In the genomic region with DNA sequence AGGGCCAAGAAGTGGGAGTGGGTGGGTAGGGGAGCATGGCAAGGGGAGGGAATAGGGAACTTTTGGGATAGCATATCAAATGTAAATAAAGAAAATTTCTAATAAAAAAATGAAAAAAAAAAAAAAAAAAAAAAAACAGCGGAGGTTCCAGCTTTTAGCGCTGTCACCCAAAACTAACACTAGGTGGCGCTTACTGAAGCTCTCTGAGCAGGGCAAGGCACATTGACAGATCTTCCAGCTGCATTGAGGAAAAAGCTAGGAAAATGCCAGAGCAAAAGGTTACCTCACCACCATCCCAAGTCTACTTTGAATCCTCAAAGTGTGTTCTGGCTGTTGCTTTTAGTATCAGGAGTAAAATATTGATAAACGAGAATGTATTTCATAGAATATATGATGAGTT, we compare ENCODE assay signal across 10 mouse cellular contexts. TPM values are rescaled to one million over a fixed set of nuclear protein-coding genes. Genes with fewer than 3 reads are reported as not detected.
DNase-seq lines count a peak whose midpoint lies in the region; TF ChIP-seq lines count a peak whose summit lies in the region.
"Had no signal": no experiment of that assay in that cellular context is flagged by ENCODE, and none has a peak within 500 bp of the region (broad histone marks: within the 10 kb centered on the region; RNA-seq: fewer than 3 reads in every experiment).

No protein-coding gene starts in this region.

- no peak overlapping the region for H3K4me3 ChIP-seq in ES-E14 (ENCODE audit: insufficient read depth in 1 of 2, low read depth in 1 of 2, low read length in 2 of 2, poor library complexity in 1 of 2, severe bottlenecking in 1 of 2)
- no peak overlapping the region for H3K4me3 ChIP-seq in bone marrow macrophage, adult 2 months (ENCODE audit: insufficient read depth, low read length)
- H3K4me3 ChIP-seq: embryonic facial prominence, embryonic 13.5 days had no signal

- no peaks in the 10 kb centered on the region for H3K4me1 ChIP-seq in ES-E14 (ENCODE audit: control insufficient read depth in 2 of 2, insufficient read depth in 2 of 2, low read length in 2 of 2, poor library complexity in 1 of 2)
- H3K4me1 ChIP-seq in bone marrow macrophage, adult 2 months (ENCODE audit: control insufficient read depth, insufficient read depth, low read length): no peaks in the 10 kb centered on the region
- H3K4me1 ChIP-seq: embryonic facial prominence, embryonic 13.5 days had no signal

- TF ChIP-seq POLR2A in bone marrow macrophage, adult 2 months (IDR thresholded peaks at IDR 0.05; ENCODE audit: borderline replicate concordance, low read depth, low read length): no peak

- DNase-seq in left cerebral cortex, adult 18-20 months (ENCODE audit: low spot score in 2 of 2): peak; percentile 12 to 24
- DNase-seq in left cerebral cortex, adult 8-10 months (ENCODE audit: low spot score in 2 of 2): no peak
- no peak for DNase-seq in ES-E14 (ENCODE audit: low read depth, low spot score)
- peak; percentile 44 to 60 for DNase-seq in kidney, postnatal 4 days
- no peak for DNase-seq in thymus, postnatal 14 days
- DNase-seq in urinary bladder, postnatal 10 days (ENCODE audit: low spot score): no peak

- H3K27ac ChIP-seq in ES-E14 (ENCODE audit: insufficient read depth, low read depth, low read length, poor library complexity, severe bottlenecking): no peak overlapping the region
- no peak overlapping the region for H3K27ac ChIP-seq in bone marrow macrophage, adult 2 months (ENCODE audit: insufficient read depth, low read depth, low read length)
- H3K27ac ChIP-seq: embryonic facial prominence, embryonic 13.5 days had no signal

- TF ChIP-seq CTCF in bone marrow macrophage, adult 2 months (IDR thresholded peaks at IDR 0.05; ENCODE audit: low read depth, low read length): peak; percentile 41; the same call in 1 of the 2 replicates

- in situ Hi-C loops in ES-E14 (cut with MboI; ENCODE audit: low sequenced_read_pairs in 2 of 2, unreplicated experiment in 2 of 2): loop anchor here in 1 of 2 experiments (25.0 kb wide), 1 partner anchor 130 kb away; no protein-coding TSS in a partner anchor

- H3K36me3 ChIP-seq in ES-E14 (ENCODE audit: control insufficient read depth, insufficient read depth, low read length, poor library complexity, severe bottlenecking): no peaks in the 10 kb centered on the region
- H3K36me3 ChIP-seq: embryonic facial prominence, embryonic 13.5 days had no signal

- H3K9ac ChIP-seq in ES-E14 (ENCODE audit: insufficient read depth, low read depth, low read length, poor library complexity, severe bottlenecking): no peak overlapping the region
- H3K9ac ChIP-seq: embryonic facial prominence, embryonic 13.5 days had no signal

- no peaks in the 10 kb centered on the region for H3K9me3 ChIP-seq in ES-E14 (ENCODE audit: control insufficient read depth, insufficient read depth, low read depth, low read length)
- H3K9me3 ChIP-seq: embryonic facial prominence, embryonic 13.5 days had no signal

TF ChIP-seq in ES-E14, 5 proteins besides CTCF, POLR2A, EP300 and RAD21:
- TF ChIP-seq MAFK (IDR thresholded peaks at IDR 0.05; ENCODE audit: insufficient read depth, low read depth, low read length) (no peak), ZNF384 (IDR thresholded peaks at IDR 0.05; ENCODE audit: low read depth, low read length) (peak; percentile 94)

RNA-seq across cellular contexts. Expression of a gene that starts 18.5 kb away (rescaled TPM):
- total RNA-seq in left cerebral cortex, adult 18-20 months (2021): not detected
- total RNA-seq in left cerebral cortex, adult 8-10 months (2022): not detected
- not detected in 2 replicates for total RNA-seq in ES-E14 (2012; rRNA removed)
- not detected in 2 replicates for polyA plus RNA-seq in bone marrow macrophage, adult 2 months (2012; ENCODE audit: insufficient read depth, insufficient read length, missing spikeins)
- total RNA-seq: layer of hippocampus, postnatal 25 days had no signal

RNA-seq across cellular contexts. Expression of a gene that starts 25.2 kb away (rescaled TPM):
- not detected for total RNA-seq in left cerebral cortex, adult 18-20 months (2021)
- not detected for total RNA-seq in left cerebral cortex, adult 8-10 months (2022)
- not detected in 2 replicates for total RNA-seq in ES-E14 (2012; rRNA removed)
- not detected in 2 replicates for polyA plus RNA-seq in bone marrow macrophage, adult 2 months (2012; ENCODE audit: insufficient read depth, insufficient read length, missing spikeins)
- total RNA-seq: layer of hippocampus, postnatal 25 days had no signal
- polyA plus RNA-seq: embryonic facial prominence, embryonic 13.5 days had no signal

RNA-seq across cellular contexts. Expression of a gene that starts 36.7 kb away (rescaled TPM):
- not detected for total RNA-seq in left cerebral cortex, adult 18-20 months (2021)
- total RNA-seq in left cerebral cortex, adult 8-10 months (2022): not detected
- not detected in 2 replicates for total RNA-seq in ES-E14 (2012; rRNA removed)
- polyA plus RNA-seq in bone marrow macrophage, adult 2 months (2012; ENCODE audit: insufficient read depth, insufficient read length, missing spikeins): not detected in 2 replicates
- total RNA-seq: layer of hippocampus, postnatal 25 days had no signal
- polyA plus RNA-seq: embryonic facial prominence, embryonic 13.5 days had no signal

RNA-seq across cellular contexts. Expression of a gene that starts 37.6 kb away (rescaled TPM):
- total RNA-seq in left cerebral cortex, adult 18-20 months (2021): not detected
- total RNA-seq in left cerebral cortex, adult 8-10 months (2022): not detected
- not detected in 2 replicates for total RNA-seq in ES-E14 (2012; rRNA removed)
- polyA plus RNA-seq in bone marrow macrophage, adult 2 months (2012; ENCODE audit: insufficient read depth, insufficient read length, missing spikeins): not detected in 2 replicates
- total RNA-seq: layer of hippocampus, postnatal 25 days had no signal
- polyA plus RNA-seq: embryonic facial prominence, embryonic 13.5 days; stomach, embryonic 16.5 days had no signal

RNA-seq across cellular contexts. Expression of a gene that starts 49.6 kb away (rescaled TPM):
- not detected for total RNA-seq in left cerebral cortex, adult 18-20 months (2021)
- total RNA-seq in left cerebral cortex, adult 8-10 months (2022): not detected
- total RNA-seq in ES-E14 (2012; rRNA removed): not detected in 2 replicates
- not detected in 2 replicates for polyA plus RNA-seq in bone marrow macrophage, adult 2 months (2012; ENCODE audit: insufficient read depth, insufficient read length, missing spikeins)
- total RNA-seq: layer of hippocampus, postnatal 25 days had no signal
- polyA plus RNA-seq: embryonic facial prominence, embryonic 13.5 days; stomach, embryonic 16.5 days had no signal

Comparison
In these comparisons a context has a peak if more than half of its experiments do, and no peak if none do; other contexts are left out.
1. DNase-seq: peak in left cerebral cortex, adult 18-20 months (2 of 2) and kidney, postnatal 4 days (2 of 2); none in left cerebral cortex, adult 8-10 months (0 of 2), ES-E14 (single experiment), thymus, postnatal 14 days (single experiment) and urinary bladder, postnatal 10 days (single experiment).